Mouse (Mus musculus) cerebellum, adult (tissue): ENCODE data around the gene Sit1.

Experiments
- ATAC-seq: cut with Nextera tagmentation; 2 replicates; pipeline ENCODE4 v1.9.2; 2017; ENCODE audit warnings: mild to moderate bottlenecking, moderate library complexity, mixed read lengths; ENCODE audit not compliant: insufficient number of reproducible peaks, low FRiP score, low TSS enrichment

Gene Sit1

GRCm38 (mm10) chr4:43483535-43484091 is at the start of gene Sit1:
TSS of gene Sit1 (minus strand) at chr4:43483734.
- no peak for ATAC-seq

- ATAC-seq = no peak
Measured at GRCm38 (mm10) chr4:43533270-43533669, 49.7 kb upstream of the Sit1 start.

DNA sequence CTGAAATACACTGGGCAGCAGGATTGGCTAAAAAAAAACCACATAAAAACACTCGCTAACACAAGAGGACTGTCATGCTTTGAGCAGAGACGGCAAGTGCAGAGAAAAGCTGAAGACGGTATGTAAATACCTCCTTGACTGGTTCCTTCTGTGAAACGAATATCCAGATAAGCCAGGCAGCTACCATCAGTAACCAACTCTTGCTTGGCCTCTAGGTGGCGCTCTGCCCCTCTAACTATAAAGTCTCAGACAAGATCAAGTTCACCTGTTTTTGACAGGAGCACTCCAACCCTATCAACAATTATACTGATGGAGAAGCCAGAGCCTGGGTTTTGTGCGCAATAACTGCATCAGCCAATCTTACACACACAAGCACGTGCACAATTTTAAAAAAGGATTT is 47.0 kb upstream of the Sit1 start:
- ATAC-seq = peak; percentile 72; the same call in 1 of the 2 replicates

- no peak for ATAC-seq
Measured at GRCm38 (mm10) chr4:43530081-43530501, 46.6 kb upstream of the Sit1 start.

DNA sequence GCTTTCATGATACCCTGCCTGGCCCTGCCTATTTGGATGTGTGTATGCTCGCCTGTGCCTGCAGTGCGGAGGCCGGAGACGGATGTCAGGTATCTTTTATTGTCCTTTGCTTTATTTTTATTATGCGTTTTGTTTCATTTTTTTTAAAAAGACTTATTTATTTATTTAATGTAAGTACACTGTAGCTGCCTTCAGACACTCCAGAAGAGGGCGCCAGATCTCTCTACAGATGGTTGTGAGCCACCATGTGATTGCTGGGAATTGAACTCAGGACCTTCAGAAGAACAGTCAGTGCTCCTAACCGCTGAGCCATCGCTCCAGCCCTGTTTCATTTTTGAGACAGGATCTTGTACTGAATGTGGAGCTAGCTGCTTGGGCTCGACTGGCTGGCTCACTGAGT is 45.0 kb upstream of the Sit1 start:
- no peak for ATAC-seq

- ATAC-seq = no peak
Measured at GRCm38 (mm10) chr4:43527880-43528279, 44.3 kb upstream of the Sit1 start.

- peak; percentile 65 for ATAC-seq
Measured at GRCm38 (mm10) chr4:43519956-43520355, 36.4 kb upstream of the Sit1 start.

DNA sequence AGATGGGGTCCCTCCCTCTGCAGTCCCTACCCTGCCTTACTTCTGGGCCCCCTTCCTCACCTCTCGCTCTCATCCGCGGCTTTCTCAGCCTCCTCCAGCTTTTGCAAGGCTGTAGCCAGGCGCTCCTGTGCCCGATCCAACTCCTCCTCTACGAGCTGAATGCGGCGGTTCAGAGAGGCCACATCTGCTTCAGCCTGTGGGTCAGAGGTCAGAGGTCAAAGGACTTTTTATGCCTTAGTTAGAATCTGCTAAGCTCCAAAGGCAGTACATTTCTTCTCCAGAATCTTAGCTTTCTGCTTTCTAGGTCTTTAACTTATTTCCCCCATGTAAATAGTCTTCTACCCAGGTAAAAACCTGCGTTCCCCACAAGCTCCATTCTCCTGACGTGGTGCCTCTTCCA is 36.0 kb upstream of the Sit1 start:
- ATAC-seq = no peak

DNA sequence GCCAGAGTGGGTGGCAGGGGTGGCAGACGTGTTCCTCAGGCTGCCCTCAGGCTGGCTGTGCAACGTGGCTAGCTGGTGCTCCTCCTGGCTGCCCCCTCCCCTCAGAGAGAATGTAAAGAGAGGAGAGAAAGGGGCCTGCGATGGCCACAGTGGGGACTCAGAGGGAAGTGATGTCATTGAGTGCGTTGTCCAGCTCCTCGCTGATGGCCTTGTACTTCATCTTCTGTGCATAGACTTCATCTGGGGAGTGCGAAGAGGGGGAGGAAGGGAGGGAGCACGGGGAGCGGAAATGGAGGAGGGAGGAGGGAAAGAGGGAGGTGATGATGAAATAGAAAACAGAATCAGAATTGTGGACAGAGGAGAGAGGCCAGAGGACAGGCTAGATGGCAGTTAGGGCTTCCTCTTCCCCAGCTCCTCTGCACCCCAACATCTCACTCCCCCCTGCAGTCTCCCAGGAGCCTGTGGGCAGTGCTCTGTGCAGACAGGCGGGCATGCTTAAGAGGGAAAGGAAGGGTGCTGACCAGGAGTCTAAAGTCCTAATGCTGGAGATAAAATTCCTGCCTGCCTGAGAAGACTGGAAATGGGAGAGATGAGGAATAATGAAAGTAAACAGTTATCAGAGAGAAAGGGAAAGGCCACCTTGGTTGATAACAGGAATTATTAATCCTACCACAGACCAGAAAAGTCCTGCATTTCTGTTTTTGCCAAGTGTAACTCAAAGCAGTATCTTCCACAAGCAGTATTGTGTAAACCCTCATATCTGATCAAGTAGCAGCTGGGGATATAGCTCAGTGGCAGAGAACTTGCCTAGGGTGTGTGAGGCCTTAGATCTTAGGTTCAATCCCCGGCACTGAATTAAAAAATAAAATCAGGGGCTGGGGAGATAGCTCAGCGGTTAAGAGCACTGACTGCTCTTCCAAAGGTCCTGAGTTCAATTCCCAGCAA is 32.5 kb upstream of the Sit1 start:
- ATAC-seq = no peak

DNA sequence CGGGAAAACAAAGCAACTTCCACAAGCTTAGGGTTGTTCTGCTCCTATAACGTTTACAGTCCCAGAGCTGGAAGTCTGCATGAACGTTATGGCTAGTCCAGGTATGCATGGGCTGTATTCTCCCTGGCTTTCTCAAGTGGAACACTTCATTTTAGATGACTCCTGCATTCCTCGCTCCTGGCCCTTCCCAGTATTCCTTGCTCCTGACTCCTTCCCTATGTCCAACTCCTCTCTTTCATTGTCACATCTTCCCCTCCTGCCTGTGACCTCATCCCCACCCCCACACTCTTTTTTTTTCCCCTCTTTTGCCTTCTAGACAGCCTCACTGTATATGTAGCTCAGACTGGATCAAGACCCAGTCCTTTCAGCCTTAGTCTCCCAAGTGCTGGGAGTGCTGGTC is 30.3 kb upstream of the Sit1 start:
- no peak for ATAC-seq

DNA sequence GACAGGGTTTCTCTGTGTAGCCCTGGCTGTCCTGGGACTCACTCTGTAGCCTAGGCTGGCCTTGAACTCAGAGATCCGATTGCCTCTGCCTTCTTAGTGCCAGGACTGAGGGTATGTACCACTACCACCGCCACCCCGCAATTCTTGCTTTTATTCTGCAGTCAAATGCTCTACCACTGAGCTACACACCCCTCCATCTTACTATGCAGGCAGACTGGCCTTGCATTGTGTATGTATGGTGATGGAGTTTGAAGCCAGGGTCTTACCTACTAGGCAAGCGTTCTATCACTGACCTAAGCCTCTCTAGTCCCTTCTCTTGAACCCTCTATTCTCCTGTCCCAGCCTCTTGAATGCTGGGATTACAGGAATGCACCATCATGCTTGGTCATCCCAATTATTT is 29.8 kb upstream of the Sit1 start:
- ATAC-seq = no peak

- no peak for ATAC-seq
Measured at GRCm38 (mm10) chr4:43512653-43513052, 29.1 kb upstream of the Sit1 start.

DNA sequence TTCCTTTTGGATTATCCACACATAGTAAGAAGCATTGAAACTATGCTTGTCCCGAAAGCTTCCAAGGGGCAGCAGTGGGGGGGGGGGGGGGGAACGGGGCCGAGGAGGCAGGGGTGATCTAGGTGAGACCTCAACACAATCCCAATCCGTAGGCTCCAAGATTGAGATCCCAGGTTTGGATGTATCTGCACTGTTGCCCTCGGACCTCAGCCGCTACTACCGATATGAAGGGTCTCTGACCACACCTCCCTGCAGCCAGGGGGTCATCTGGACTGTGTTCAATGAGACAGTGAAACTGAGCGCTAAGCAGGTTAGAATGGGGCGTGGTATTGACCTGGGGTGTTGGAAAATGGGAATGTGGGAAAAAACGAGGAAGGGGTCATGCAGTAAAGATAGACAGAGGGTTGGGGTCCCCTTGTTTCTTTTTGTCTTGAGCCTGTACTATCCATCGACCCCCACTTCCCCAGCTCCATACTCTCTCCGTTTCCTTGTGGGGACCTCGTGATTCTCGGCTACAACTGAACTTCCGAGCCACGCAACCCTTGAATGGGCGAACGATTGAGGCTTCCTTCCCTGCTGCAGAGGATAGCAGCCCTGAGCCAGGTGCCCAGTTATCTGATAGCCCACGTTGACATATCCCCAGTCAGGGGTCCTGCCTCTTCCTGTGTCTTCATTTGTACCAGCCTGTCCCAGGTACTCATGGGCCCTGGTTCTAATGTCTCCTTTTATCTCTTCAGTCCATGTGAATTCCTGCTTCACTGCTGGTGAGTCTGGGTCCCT is 28.3 kb upstream of the Sit1 start:
- no peak for ATAC-seq

DNA sequence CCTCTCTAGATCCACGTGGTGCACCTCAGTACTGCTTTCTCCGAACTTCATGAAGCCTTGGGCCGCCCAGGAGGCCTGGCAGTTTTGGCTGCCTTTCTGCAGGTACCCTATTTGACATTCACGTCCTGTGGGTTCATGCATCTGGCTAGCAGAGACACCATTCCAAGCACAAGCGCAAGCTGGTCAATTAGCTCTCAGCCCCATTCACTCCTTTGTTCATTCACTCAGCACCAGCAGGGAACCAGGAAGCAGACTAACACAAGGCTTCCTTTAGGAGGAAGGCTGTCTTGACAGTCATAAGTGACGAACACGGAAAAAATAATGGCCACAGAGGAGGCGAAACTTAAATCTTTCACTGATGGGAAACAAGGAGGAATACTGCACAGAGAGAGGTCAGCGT is 25.6 kb upstream of the Sit1 start:
- no peak for ATAC-seq

DNA sequence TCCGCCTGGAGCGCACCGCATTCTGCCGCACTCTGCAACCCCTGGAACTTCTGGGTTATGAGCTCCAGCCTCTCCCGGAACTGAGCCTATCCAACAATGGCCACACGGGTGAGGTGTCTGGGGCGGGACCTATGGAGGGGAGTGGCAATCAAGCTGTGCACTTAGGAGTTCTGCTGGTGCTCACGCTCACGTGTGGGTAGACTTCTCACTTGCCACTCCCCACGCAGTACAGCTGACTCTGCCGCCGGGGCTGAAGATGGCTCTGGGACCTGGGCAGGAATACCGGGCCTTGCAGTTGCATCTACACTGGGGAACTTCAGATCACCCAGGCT is 25.1 kb upstream of the Sit1 start:
- 0 out of 2 replicates have a peak, but pooled peaks have one; percentile 11 for ATAC-seq

DNA sequence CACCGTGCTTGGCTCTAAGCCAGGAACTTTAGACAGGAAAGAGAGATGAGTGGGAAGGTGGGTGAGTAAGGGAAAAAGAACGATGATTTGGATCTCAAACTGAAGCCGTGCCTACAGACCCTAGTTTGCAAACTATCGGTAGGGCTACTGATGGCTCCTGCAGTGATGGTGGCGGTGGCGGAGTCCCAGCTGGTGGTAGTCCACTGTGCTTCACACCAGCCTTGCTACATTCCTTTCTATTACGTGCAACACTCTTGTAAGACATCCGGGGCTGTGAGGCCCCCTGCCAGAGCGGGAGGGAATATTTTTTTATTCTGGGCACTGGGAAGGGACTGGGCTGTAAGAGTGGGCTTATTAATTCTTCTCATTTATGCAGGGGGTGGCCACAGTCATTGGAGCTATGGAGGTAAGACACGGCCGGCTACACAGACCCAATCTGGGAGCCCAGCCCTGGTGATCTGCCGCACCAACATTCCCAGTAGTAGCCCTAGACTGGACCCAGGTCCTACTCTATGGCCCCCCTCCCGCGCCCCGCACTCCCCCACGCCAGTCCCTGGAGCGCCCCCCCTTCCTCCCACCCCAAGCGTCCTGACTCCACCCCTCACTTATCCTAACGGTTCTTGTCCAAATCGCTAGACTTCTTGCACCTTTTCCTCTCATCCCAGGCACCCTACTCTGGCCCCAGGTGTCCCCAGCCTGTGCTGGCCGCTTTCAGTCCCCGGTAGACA is 24.6 kb upstream of the Sit1 start:
- ATAC-seq = no peak

DNA sequence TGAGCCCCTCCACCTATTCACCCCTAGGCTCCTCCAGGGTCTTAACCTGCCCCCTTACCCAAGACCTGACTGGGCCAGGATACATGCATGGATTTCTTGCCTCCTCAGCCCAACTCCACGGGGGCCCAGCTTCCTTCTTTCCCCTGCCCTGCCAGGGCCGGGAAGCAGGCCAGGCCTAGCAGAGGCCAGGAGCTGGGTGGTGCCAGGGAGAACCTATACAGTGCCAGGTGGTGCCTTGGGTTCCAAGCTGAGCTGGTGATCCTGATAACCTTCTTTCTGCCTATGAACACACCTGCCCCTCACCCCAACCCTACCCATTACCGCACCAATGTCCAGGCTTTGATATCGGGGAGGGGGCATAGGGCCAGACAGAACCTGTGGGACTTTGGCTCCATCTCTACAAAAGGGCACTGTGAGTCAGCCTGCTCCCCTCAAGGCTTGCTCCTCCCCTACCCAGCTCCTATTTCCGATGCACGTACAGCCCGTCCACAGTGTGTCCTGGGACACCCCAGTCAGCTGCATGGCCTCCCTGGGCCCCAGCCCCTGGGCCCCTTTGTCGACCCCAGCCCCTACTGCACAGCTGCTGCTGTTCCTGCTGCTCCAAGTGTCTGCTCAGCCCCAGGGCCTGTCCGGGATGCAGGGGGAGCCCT is 23.1 kb upstream of the Sit1 start, which contains the start of gene Car9:
TSS of gene Car9 (plus strand) at position 431 of the 650 bp plus-strand sequence.
- peak; percentile 89 for ATAC-seq

DNA sequence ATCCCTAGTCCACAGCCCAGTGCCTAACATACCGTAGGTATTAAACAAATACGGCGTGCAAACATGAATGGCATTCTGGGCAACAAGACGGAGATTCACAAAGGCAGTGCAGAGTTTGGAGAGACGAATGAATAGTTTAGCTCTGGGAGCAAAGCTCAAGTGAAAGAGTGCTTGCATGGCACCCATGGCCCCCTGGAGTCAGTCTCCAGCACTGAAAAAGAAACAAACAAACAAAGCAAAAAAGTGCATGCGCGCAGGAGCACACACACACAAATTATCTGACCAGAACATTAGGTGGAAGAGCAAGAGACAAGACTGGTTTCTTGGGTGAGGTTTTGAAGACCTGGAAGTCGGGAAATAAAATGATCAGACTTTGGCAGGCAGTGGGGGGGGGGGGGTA is 22.5 kb upstream of the Sit1 start:
- no peak for ATAC-seq

GRCm38 (mm10) chr4:43504269-43504668 is 20.7 kb upstream of the Sit1 start:
- no peak for ATAC-seq

DNA sequence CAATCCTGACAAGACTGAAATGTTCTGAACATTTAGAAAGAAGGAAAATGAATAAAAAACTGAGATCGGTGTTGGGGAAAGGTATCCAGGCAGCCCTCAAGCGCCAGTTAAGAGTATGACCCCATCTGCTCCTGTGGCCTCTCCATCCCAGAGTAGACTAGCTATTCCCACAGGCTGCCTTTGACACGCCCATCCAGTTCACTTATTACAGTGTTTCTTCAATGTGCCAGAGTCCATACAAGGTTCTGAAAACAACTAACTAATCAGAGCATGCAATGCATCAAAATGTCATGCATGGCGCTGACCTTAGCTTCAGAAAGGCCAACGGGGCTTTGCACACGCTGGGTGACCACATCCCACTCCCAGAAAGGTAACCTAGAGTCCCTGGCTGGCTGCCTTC is 20.0 kb upstream of the Sit1 start:
- ATAC-seq = no peak
